Mouse (Mus musculus): ENCODE results near the gene Coro6. TPM values are rescaled to one million over a fixed set of nuclear protein-coding genes. Genes with fewer than 3 reads are reported as not detected.

Gene Coro6
- polyA plus RNA-seq, 1 experiment from 2014 or later: 0.06 TPM

DNA sequence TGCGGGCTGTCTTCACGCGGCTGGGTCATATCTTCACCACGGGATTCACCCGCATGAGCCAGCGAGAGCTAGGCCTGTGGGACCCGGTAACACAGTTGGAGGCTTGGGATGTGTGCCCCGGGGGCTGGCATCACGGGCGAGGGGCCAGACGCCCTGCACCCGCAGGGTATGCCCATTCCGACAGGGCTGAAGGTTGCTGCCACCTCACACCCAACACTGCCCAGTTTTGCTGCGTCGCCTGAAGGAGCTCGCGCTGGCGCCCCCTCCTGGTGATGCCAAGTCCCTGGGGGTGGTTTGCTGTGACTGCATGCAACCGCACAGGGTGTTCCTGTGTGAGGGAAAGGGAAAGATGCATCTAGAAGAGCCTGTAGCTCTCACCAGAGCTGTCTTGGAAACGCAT is 5.6 kb downstream of the Coro6 start:
- H3K27me3 ChIP-seq (replicated peaks): peaks cover 53% of the 10 kb centered on the region
- WGBS: 16% methylated on average over 20 of the region's 20 CpGs
- peaks cover 5% of the 10 kb centered on the region for H3K4me1 ChIP-seq (replicated peaks)
- H3K4me3 ChIP-seq (replicated peaks): no peak overlapping the region
- no peaks in the 10 kb centered on the region for H3K9me3 ChIP-seq
- H3K4me2 ChIP-seq (replicated peaks): peak overlapping the region; percentile 41
- H3K9ac ChIP-seq: no peak overlapping the region
- peaks cover 9% of the 10 kb centered on the region for H3K36me3 ChIP-seq
- H3K27ac ChIP-seq: no peak overlapping the region
- no peak; the same call in 1 of the 2 replicates for ATAC-seq

DNA sequence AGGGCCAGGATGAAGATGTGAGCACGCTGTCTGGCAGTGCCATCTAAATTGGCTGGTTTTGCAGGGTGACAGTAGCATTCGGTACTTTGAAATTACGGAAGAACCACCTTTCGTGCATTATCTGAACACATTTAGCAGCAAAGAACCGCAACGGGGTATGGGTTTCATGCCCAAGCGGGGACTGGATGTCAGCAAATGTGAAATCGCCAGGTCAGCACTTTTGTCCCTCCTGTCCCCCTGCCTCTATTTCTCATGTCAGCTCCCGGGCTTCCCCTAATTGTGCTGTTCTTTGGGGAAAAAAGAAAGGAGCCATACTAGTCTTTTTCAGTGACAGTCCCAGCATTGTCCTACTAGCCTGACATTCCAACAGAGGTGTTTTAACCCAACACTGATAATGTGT is 6.2 kb downstream of the Coro6 start:
- Histone ChIP-seq H3K4me1 (replicated peaks) (0 out of 2 replicates have a peak, but pooled peaks cover 3% of the 10 kb centered on the region), H3K4me3 (replicated peaks) (no peak overlapping the region), H3K27ac (no peak overlapping the region), H3K36me3 (peaks cover 14% of the 10 kb centered on the region), H3K4me2 (replicated peaks) (no peak overlapping the region), H3K27me3 (replicated peaks) (peaks cover 47% of the 10 kb centered on the region), H3K9ac (no peak overlapping the region), H3K9me3 (no peaks in the 10 kb centered on the region)
- ATAC-seq: no peak
- WGBS: 82% methylated on average over 9 of the region's 9 CpGs

- H3K36me3 ChIP-seq: peaks cover 14% of the 10 kb centered on the region
- H3K9ac ChIP-seq: no peak overlapping the region
- no peaks in the 10 kb centered on the region for H3K9me3 ChIP-seq
- no peak overlapping the region for H3K27ac ChIP-seq
- no peak overlapping the region for H3K4me2 ChIP-seq (replicated peaks)
- H3K4me3 ChIP-seq (replicated peaks): no peak overlapping the region
- 0 out of 2 replicates have a peak, but pooled peaks cover 3% of the 10 kb centered on the region for H3K4me1 ChIP-seq (replicated peaks)
- 73% methylated on average over 29 of the region's 29 CpGs for WGBS
- no peak for ATAC-seq
- peaks cover 21% of the 10 kb centered on the region for H3K27me3 ChIP-seq (replicated peaks)
Observed at GRCm38 (mm10) chr11:77471407-77471806, 9.2 kb downstream of the Coro6 start.

GRCm38 (mm10) chr11:77472775-77473174 is 10.6 kb downstream of the Coro6 start:
- ATAC-seq: no peak
- no peak overlapping the region for H3K27ac ChIP-seq
- peaks cover 7% of the 10 kb centered on the region for H3K27me3 ChIP-seq (replicated peaks)
- 85% methylated on average over 16 of the region's 16 CpGs for WGBS
- no peak overlapping the region for H3K4me3 ChIP-seq (replicated peaks)
- 0 out of 2 replicates have a peak, but pooled peaks cover 2% of the 10 kb centered on the region for H3K4me1 ChIP-seq (replicated peaks)
- peaks cover 14% of the 10 kb centered on the region for H3K36me3 ChIP-seq
- H3K9ac ChIP-seq: no peak overlapping the region
- H3K9me3 ChIP-seq: no peaks in the 10 kb centered on the region
- no peak overlapping the region for H3K4me2 ChIP-seq (replicated peaks)

DNA sequence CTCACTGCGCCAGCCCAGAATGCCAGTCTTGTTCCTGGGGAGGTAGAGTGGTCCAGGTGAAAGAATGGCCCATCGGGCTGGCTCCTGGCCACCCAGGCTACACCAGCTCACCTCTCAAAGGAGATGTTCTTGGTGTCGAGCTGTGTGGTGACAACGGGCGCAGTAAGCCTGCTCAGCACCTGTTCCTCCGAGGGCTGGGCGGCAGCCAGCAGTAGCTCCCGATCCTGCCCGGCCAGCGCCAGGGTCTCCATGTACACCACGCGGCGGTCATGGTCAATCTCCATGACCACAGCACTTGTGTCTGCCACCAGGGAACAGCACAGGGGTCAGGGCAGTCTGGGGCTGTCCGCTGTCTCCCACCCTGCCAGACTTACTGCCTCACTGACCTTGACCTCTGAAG is 14.0 kb downstream of the Coro6 start:
- no peak overlapping the region for H3K4me3 ChIP-seq (replicated peaks)
- 0 out of 2 replicates have a peak, but pooled peaks cover 2% of the 10 kb centered on the region for H3K4me1 ChIP-seq (replicated peaks)
- H3K27ac ChIP-seq: no peak overlapping the region
- no peaks in the 10 kb centered on the region for H3K9me3 ChIP-seq
- peaks cover 14% of the 10 kb centered on the region for H3K36me3 ChIP-seq
- H3K4me2 ChIP-seq (replicated peaks): no peak overlapping the region
- no peak for ATAC-seq
- no peak overlapping the region for H3K9ac ChIP-seq
- WGBS: 94% methylated on average over 14 of the region's 14 CpGs
- H3K27me3 ChIP-seq (replicated peaks): no peaks in the 10 kb centered on the region

DNA sequence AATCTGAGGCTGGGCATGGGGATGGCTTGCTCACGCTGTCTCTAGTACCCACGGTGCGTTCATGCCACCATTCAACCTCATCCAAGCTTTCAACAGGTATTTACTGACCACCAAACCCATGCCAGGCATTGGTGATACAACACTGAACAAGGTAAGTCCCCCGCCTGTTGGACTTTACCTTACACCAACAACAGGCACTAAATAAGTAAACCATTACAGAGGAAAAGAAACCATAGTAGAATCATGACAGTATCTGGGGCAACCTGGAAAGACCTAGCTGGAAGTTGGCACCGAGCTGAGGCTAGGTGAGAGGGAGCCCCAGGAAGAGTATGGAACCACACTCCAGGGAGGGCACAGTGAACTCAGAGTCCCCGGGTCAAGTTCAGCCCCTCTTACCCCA is 14.7 kb downstream of the Coro6 start:
- WGBS: 87% methylated on average over 6 of the region's 6 CpGs
- ATAC-seq: peak; percentile 28; the same call in 1 of the 2 replicates
- no peak overlapping the region for H3K27ac ChIP-seq

GRCm38 (mm10) chr11:77483043-77483442 is 20.8 kb downstream of the Coro6 start:
- Histone ChIP-seq H3K4me3 (replicated peaks) (no peak overlapping the region), H3K36me3 (no peaks in the 10 kb centered on the region), H3K9me3 (no peaks in the 10 kb centered on the region), H3K27me3 (replicated peaks) (no peaks in the 10 kb centered on the region), H3K4me2 (replicated peaks) (no peak overlapping the region), H3K4me1 (replicated peaks) (peaks cover 24% of the 10 kb centered on the region; the same call in 1 of the 2 replicates), H3K9ac (no peak overlapping the region), H3K27ac (no peak overlapping the region)
- ATAC-seq: no peak
- 62% methylated on average over 3 of the region's 3 CpGs for whole genome bisulfite sequencing

More for the DNA sequence above, 14.7 kb downstream of the Coro6 start:
- Histone ChIP-seq H3K4me3 (replicated peaks) (no peak overlapping the region), H3K9ac (no peak overlapping the region), H3K4me2 (replicated peaks) (no peak overlapping the region), H3K4me1 (replicated peaks) (0 out of 2 replicates have a peak, but pooled peaks cover 2% of the 10 kb centered on the region), H3K27me3 (replicated peaks) (no peaks in the 10 kb centered on the region), H3K36me3 (peaks cover 9% of the 10 kb centered on the region), H3K9me3 (no peaks in the 10 kb centered on the region)

DNA sequence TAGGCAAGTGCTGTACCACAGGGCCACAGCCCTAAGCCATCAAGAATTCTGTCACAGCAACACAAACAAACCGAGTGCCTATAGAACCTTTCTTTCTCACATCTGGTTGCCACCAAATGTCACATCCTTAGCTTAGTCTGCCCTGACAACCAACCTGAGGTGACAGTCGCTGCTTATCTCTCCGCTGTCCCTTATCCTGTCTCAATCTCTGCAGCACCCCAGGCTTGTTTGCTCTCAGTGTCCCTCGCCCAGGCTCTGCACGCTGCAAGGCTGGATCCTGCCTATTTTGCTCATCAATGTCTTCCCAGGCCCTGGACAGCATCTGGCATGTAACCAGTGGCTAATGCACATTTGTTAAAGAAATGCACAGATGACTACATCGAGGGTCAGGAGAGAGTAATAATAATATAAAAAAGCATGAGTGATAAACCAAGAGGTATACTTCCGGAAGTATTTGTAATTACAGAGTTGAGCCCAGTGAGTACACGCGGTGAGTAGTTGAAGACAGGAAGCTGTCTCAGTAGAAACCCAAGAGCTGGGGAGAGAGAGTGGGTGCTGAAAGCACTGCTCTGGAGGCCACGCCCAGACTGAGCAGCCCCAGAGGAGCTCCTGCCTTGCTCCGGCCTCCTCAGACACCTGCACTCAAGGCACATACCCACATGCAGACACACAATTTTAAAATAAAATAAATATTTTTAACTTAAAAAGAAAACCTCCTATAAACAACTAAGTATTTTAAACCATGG is 21.5 kb downstream of the Coro6 start:
- no peak for ATAC-seq
- Histone ChIP-seq H3K27me3 (replicated peaks) (no peaks in the 10 kb centered on the region), H3K4me2 (replicated peaks) (no peak overlapping the region), H3K36me3 (no peaks in the 10 kb centered on the region), H3K27ac (no peak overlapping the region), H3K9me3 (no peaks in the 10 kb centered on the region), H3K4me3 (replicated peaks) (no peak overlapping the region), H3K4me1 (replicated peaks) (peaks cover 30% of the 10 kb centered on the region), H3K9ac (no peak overlapping the region)
- 42% methylated on average over 11 of the region's 11 CpGs for WGBS

- 57% methylated on average over 6 of the region's 6 CpGs for WGBS
- ATAC-seq: no peak
Observed at GRCm38 (mm10) chr11:77485229-77485628, 23.0 kb downstream of the Coro6 start.

GRCm38 (mm10) chr11:77486798-77487197 is 24.6 kb downstream of the Coro6 start:
- H3K4me2 ChIP-seq (replicated peaks): no peak overlapping the region
- no peaks in the 10 kb centered on the region for H3K27me3 ChIP-seq (replicated peaks)
- no peak overlapping the region for H3K4me3 ChIP-seq (replicated peaks)
- no peaks in the 10 kb centered on the region for H3K9me3 ChIP-seq
- peaks cover 52% of the 10 kb centered on the region for H3K4me1 ChIP-seq (replicated peaks)
- H3K9ac ChIP-seq: no peak overlapping the region
- H3K27ac ChIP-seq: no peak overlapping the region
- 71% methylated on average over 5 of the region's 5 CpGs for WGBS
- H3K36me3 ChIP-seq: no peaks in the 10 kb centered on the region
- no peak for ATAC-seq

More at GRCm38 (mm10) chr11:77485229-77485628, 23.0 kb downstream of the Coro6 start:
- Histone ChIP-seq H3K9me3 (no peaks in the 10 kb centered on the region), H3K36me3 (no peaks in the 10 kb centered on the region), H3K4me3 (replicated peaks) (no peak overlapping the region), H3K27me3 (replicated peaks) (no peaks in the 10 kb centered on the region), H3K4me1 (replicated peaks) (peaks cover 39% of the 10 kb centered on the region), H3K4me2 (replicated peaks) (no peak overlapping the region), H3K27ac (no peak overlapping the region), H3K9ac (no peak overlapping the region)

- no peak for ATAC-seq
- no peaks in the 10 kb centered on the region for H3K36me3 ChIP-seq
Observed at GRCm38 (mm10) chr11:77488771-77489581, 26.8 kb downstream of the Coro6 start.

DNA sequence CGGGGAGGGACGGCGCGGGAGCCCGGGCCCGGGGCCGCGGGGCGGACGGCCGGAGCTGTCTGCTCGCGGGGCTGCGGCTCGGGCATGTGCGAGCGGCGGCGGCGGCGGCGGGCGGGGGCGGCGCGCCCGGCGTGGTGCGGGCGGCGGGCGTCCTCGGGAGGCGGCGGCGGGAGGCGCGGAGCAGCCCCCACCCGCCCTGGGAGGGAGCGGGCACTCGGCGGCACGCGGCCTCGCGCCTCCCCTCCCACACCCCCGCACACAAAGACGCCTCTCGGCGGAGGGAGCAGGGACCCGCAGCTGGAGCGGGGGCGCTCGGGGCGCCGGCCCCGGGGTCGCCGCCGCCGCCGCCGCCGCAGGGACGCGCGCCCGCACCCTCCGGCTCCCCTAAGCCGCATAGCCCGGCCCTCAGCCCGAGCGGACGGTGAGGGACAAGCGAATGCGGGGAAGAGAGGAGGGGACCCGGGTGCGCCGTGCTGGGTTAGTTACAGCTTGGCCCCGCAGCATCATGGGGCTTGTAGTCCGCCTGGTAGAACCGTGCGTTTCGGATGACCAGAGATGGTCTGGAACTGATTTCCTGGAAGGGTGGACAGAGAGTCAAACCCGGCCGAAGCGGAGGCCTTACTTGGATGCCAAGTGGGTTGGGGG is 27.5 kb downstream of the Coro6 start, which contains the start of gene Ankrd13b:
Gene Ankrd13b (minus strand): TSS at position 88 of the 645 bp plus-strand sequence.
- 0 out of 2 replicates have a peak within 1 kb of the TSS, but pooled peaks have one; percentile 36 for H3K27ac ChIP-seq
- H3K4me2 ChIP-seq (replicated peaks): peak within 1 kb of the TSS; percentile 97
- H3K4me3 ChIP-seq (replicated peaks): peak within 1 kb of the TSS; percentile 90
- peaks cover 62% of the 10 kb centered on the region for H3K4me1 ChIP-seq (replicated peaks)
- ATAC-seq: peak; percentile 28; the same call in 1 of the 2 replicates
- peak within 1 kb of the TSS; percentile 75 for H3K9ac ChIP-seq
- no peaks in the 10 kb centered on the region for H3K27me3 ChIP-seq (replicated peaks)
- 1% methylated on average over 73 of the region's 87 CpGs for WGBS
- no peaks in the 10 kb centered on the region for H3K36me3 ChIP-seq
- no peaks in the 10 kb centered on the region for H3K9me3 ChIP-seq

More at GRCm38 (mm10) chr11:77488771-77489581, 26.8 kb downstream of the Coro6 start:
- Histone ChIP-seq H3K9ac (peak overlapping the region; percentile 75), H3K27me3 (replicated peaks) (no peaks in the 10 kb centered on the region), H3K27ac (no peak overlapping the region), H3K9me3 (no peaks in the 10 kb centered on the region), H3K4me3 (replicated peaks) (peak overlapping the region; percentile 90), H3K4me2 (replicated peaks) (peak overlapping the region; percentile 97), H3K4me1 (replicated peaks) (peaks cover 54% of the 10 kb centered on the region)
- WGBS: 2% methylated on average over 46 of the region's 55 CpGs

Measured in intestine, embryonic 15.5 days (tissue).